Mouse (Mus musculus) forebrain, embryonic 13.5 days (tissue): ENCODE data around the gene Apba2. TPM values are rescaled to one million over a fixed set of nuclear protein-coding genes. Genes with fewer than 3 reads are reported as not detected.

Source experiments
- ATAC-seq: fragments of 200-750 bp; cut with Nextera tagmentation; 2 replicates; pipeline ENCODE4 v1.8.0; 2017
- H3K27ac ChIP-seq: fragments of 300-500 bp; sonication (generic); 2 replicates; pipeline ENCODE4 v1.5.1; 2015; ENCODE audit warnings: inconsistent platforms, mild to moderate bottlenecking, moderate library complexity
- H3K27me3 ChIP-seq: fragments of 300-500 bp; sonication (generic); 2 replicates; pipeline ENCODE4 v1.6.1; 2015; ENCODE audit warnings: mild to moderate bottlenecking, inconsistent platforms
- H3K36me3 ChIP-seq: fragments of 300-500 bp; sonication (generic); 2 replicates; pipeline ENCODE4 v1.6.1; 2015; ENCODE audit warnings: mild to moderate bottlenecking, inconsistent platforms; ENCODE audit not compliant: poor library complexity, severe bottlenecking
- H3K4me1 ChIP-seq: fragments of 300-500 bp; sonication (generic); 2 replicates; pipeline ENCODE4 v1.6.1; 2015; ENCODE audit warnings: inconsistent platforms
- H3K4me2 ChIP-seq: fragments of 300-500 bp; sonication (generic); 2 replicates; pipeline ENCODE4 v1.6.1; 2015; ENCODE audit warnings: inconsistent platforms, mild to moderate bottlenecking, moderate library complexity
- H3K4me3 ChIP-seq: fragments of 300-500 bp; sonication (generic); 2 replicates; pipeline ENCODE4 v1.5.1; 2015; ENCODE audit warnings: mild to moderate bottlenecking, inconsistent platforms
- H3K9ac ChIP-seq: fragments of 300-500 bp; sonication (generic); 2 replicates; pipeline ENCODE4 v1.6.1; 2015; ENCODE audit warnings: mild to moderate bottlenecking, inconsistent platforms
- H3K9me3 ChIP-seq: fragments of 300-500 bp; sonication (generic); replicated peaks from 2 replicates; pipeline ENCODE4 v1.6.1; 2016; ENCODE audit warnings: inconsistent platforms
- WGBS: fragments of 180-500 bp; shearing (Covaris S2); methylation state at CpG from one replicate; pipeline ENCODE4 v1.1.7; 2015; 5-methylcytosine and 5-hydroxymethylcytosine counted together
- polyA plus RNA-seq: library from polyadenylated mRNA; unstranded; fragments of >200 nt; fragmentation: Nextera tagmentation; extraction: Ambion mirVana; gene quantifications from 2 replicates; pipeline ENCODE4 v1.2.1, GENCODE M21; 2015

The Apba2 gene
- polyA plus RNA-seq, 1 experiment from 2014 or later: 115 TPM

DNA sequence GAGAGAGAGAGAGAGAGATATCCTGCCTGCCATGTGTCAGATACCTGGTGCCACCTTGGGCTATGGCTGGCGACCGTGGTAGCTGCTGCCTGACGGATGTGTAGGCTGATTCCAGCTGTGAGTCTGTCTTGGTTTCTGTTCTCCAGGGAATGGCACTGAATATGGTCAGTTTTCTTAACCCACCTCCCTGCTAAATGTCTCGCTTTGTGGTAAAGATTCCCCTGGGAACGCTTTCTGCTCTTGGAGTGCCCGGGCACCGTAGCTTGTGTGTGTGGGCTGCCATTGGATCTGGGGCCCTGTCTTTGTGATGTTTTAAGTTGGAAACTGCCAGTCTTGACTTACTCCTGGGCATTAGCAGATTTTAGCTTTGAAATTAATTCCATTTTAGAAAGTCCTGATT lies 7.3 kb downstream of the Apba2 start:
- no peak for ATAC-seq
- no peak overlapping the region for H3K4me2 ChIP-seq
- no peaks in the 10 kb centered on the region for H3K27me3 ChIP-seq
- no peak overlapping the region for H3K27ac ChIP-seq
- peaks cover 62% of the 10 kb centered on the region for H3K4me1 ChIP-seq
- H3K36me3 ChIP-seq: 0 out of 2 replicates have a peak, but pooled peaks cover 5% of the 10 kb centered on the region
- no peaks in the 10 kb centered on the region for H3K9me3 ChIP-seq
- H3K9ac ChIP-seq: no peak overlapping the region
- no peak overlapping the region for H3K4me3 ChIP-seq
- 91% methylated on average over 7 of the region's 7 CpGs for WGBS

DNA sequence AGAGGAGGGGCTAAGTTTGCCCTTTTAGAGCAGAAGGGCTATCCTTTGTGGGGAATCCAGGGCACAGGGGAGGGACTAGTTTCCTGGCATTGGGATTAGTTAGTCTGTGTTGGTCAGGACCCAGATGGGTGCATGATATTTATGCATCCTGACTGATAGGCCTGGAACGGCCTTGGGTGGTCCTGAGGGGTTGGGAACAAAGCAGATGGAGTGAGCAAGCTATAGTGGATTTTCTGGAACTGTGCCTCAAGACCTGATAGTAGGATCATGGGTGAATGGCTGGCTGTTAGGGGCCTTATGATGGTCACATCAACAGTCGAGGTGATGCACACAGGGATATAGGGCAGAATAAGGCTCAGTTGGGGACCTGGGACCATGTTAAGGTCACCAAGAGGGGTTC lies 8.4 kb downstream of the Apba2 start:
- WGBS: 73% methylated on average over 2 of the region's 2 CpGs
- H3K9me3 ChIP-seq: no peaks in the 10 kb centered on the region
- no peaks in the 10 kb centered on the region for H3K27me3 ChIP-seq
- H3K4me1 ChIP-seq: peaks cover 53% of the 10 kb centered on the region
- no peak overlapping the region for H3K4me2 ChIP-seq
- no peak overlapping the region for H3K4me3 ChIP-seq
- H3K9ac ChIP-seq: no peak overlapping the region
- ATAC-seq: no peak
- peaks cover 7% of the 10 kb centered on the region; the same call in 1 of the 2 replicates for H3K36me3 ChIP-seq
- no peak overlapping the region for H3K27ac ChIP-seq

- no peak for ATAC-seq
- peaks cover 46% of the 10 kb centered on the region for H3K4me1 ChIP-seq
- WGBS: 82% methylated on average over 8 of the region's 8 CpGs
These were observed 9.2 kb downstream of the Apba2 start for GRCm38 (mm10) chr7:64510526-64511210.

GRCm38 (mm10) chr7:64513621-64514020 lies 12.1 kb downstream of the Apba2 start:
- no peak overlapping the region for H3K27ac ChIP-seq
- WGBS: 89% methylated on average over 3 of the region's 3 CpGs
- no peak for ATAC-seq
- H3K9ac ChIP-seq: no peak overlapping the region
- peaks cover 18% of the 10 kb centered on the region; the same call in 1 of the 2 replicates for H3K4me1 ChIP-seq
- H3K27me3 ChIP-seq: no peaks in the 10 kb centered on the region
- H3K4me2 ChIP-seq: no peak overlapping the region
- H3K36me3 ChIP-seq: peaks cover 7% of the 10 kb centered on the region; the same call in 1 of the 2 replicates
- H3K4me3 ChIP-seq: no peak overlapping the region
- no peaks in the 10 kb centered on the region for H3K9me3 ChIP-seq

More at GRCm38 (mm10) chr7:64510526-64511210, 9.2 kb downstream of the Apba2 start:
- no peak overlapping the region for H3K4me3 ChIP-seq
- H3K27me3 ChIP-seq: no peaks in the 10 kb centered on the region
- H3K9ac ChIP-seq: peak overlapping the region; percentile 16; the same call in 1 of the 2 replicates
- peaks cover 7% of the 10 kb centered on the region; the same call in 1 of the 2 replicates for H3K36me3 ChIP-seq
- no peak overlapping the region for H3K27ac ChIP-seq
- H3K4me2 ChIP-seq: no peak overlapping the region
- no peaks in the 10 kb centered on the region for H3K9me3 ChIP-seq

DNA sequence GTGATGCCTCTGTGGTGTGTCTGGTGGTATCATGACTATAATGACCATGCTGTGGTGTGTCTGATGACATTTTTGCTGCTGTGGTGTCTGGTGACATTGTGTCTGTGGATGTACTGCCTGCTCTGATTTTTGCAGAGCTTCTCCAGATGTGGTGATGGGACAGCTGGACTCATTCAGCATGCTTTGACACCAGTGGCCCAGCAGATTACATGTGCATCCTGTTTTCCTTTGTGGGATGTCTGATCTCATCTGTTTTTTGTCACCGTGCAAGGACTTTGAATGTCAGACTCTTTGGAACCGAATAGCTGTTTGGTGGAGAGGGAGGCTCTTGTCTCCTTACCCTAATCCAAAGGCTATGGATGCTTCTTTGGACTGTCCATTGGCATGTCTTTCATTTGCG lies 13.8 kb downstream of the Apba2 start:
- no peaks in the 10 kb centered on the region for H3K27me3 ChIP-seq
- peaks cover 6% of the 10 kb centered on the region; the same call in 1 of the 2 replicates for H3K4me1 ChIP-seq
- no peak overlapping the region for H3K27ac ChIP-seq
- ATAC-seq: no peak
- no peak overlapping the region for H3K9ac ChIP-seq
- no peak overlapping the region for H3K4me2 ChIP-seq
- H3K9me3 ChIP-seq: no peaks in the 10 kb centered on the region
- WGBS: 90% methylated on average over 3 of the region's 3 CpGs
- no peak overlapping the region for H3K4me3 ChIP-seq
- H3K36me3 ChIP-seq: peaks cover 7% of the 10 kb centered on the region; the same call in 1 of the 2 replicates

DNA sequence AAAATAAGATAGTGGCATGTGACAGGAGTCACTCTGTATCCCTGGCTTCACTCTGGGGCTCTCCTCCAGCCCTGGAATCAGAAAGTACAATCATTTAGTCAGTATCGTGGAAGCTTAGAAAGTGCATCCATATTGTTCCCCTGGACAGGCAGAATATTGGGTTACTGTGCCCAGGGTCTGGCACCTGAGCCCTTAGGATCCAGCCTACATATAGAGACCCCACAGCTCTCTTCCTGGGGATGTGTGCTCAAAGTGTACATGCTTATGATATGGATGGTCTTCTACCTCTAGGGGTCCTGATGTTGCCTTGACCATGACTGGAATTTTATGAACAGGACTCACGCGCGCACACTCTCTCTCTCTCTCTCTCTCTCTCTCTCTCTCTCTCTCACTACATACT lies 14.4 kb downstream of the Apba2 start:
- H3K9ac ChIP-seq: no peak overlapping the region
- no peaks in the 10 kb centered on the region for H3K27me3 ChIP-seq
- ATAC-seq: no peak
- H3K4me1 ChIP-seq: peaks cover under 1% of the 10 kb centered on the region; the same call in 1 of the 2 replicates
- H3K4me2 ChIP-seq: no peak overlapping the region
- no peak overlapping the region for H3K4me3 ChIP-seq
- H3K27ac ChIP-seq: no peak overlapping the region
- no peaks in the 10 kb centered on the region for H3K9me3 ChIP-seq
- peaks cover 12% of the 10 kb centered on the region; the same call in 1 of the 2 replicates for H3K36me3 ChIP-seq
- 98% methylated on average over 4 of the region's 4 CpGs for WGBS

GRCm38 (mm10) chr7:64519091-64519490 lies 17.6 kb downstream of the Apba2 start:
- Histone ChIP-seq H3K4me3 (no peak overlapping the region), H3K36me3 (peaks cover 15% of the 10 kb centered on the region; the same call in 1 of the 2 replicates), H3K9ac (no peak overlapping the region), H3K9me3 (no peaks in the 10 kb centered on the region), H3K4me2 (no peak overlapping the region), H3K27ac (no peak overlapping the region), H3K4me1 (peaks cover 13% of the 10 kb centered on the region), H3K27me3 (no peaks in the 10 kb centered on the region)
- WGBS: 90% methylated on average over 4 of the region's 4 CpGs
- ATAC-seq: no peak

GRCm38 (mm10) chr7:64519521-64519920 lies 18.0 kb downstream of the Apba2 start:
- Histone ChIP-seq H3K27ac (no peak overlapping the region), H3K36me3 (peaks cover 19% of the 10 kb centered on the region; the same call in 1 of the 2 replicates), H3K4me1 (peaks cover 13% of the 10 kb centered on the region), H3K9me3 (no peaks in the 10 kb centered on the region), H3K27me3 (no peaks in the 10 kb centered on the region), H3K4me2 (no peak overlapping the region), H3K4me3 (no peak overlapping the region), H3K9ac (no peak overlapping the region)
- ATAC-seq: no peak
- 61% methylated on average over 5 of the region's 5 CpGs for WGBS

DNA sequence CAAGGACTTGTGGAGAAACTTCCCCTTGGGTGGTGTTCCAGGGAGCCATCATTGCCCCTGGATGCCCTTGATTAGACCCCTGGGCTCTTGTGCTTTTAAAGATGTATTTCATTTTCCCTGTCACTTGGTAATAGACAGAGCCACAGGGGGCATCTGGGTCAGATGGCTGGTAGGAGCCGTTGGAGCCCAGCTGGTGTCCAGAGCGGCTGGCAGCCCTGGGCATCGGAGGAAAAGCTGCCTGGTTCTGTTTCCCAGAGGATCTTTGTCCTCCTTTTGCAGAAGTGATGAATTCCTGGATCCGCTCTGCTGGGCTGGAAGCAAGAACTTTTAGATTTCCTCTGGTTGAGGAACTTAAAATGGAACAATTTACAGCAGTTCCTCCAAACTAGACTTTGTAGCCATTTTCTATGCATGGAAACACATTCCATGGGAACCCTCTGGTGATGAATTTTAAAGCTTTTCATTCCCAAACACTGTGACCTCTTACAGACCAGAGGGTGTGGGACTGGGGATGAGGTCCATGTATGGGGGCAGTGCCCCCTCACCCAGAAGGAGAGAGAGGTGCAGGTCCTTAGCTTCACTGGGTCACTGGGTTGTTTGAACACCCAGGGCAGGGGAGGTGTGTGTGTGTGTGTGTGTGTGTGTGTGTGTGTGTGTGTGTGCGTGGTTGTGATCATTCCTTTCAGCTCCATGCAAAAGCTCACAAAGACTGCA lies 20.3 kb downstream of the Apba2 start:
- 61% methylated on average over 5 of the region's 5 CpGs for WGBS
- no peak for ATAC-seq

GRCm38 (mm10) chr7:64522409-64522730 lies 20.9 kb downstream of the Apba2 start:
- no peak overlapping the region for H3K4me3 ChIP-seq
- H3K27me3 ChIP-seq: no peaks in the 10 kb centered on the region
- H3K4me1 ChIP-seq: peaks cover 13% of the 10 kb centered on the region
- H3K4me2 ChIP-seq: no peak overlapping the region
- ATAC-seq: no peak
- 15% methylated on average over 1 of the region's 1 CpGs for WGBS
- peaks cover 27% of the 10 kb centered on the region for H3K36me3 ChIP-seq
- peak overlapping the region; percentile 27; the same call in 1 of the 2 replicates for H3K27ac ChIP-seq
- no peak overlapping the region for H3K9ac ChIP-seq
- no peaks in the 10 kb centered on the region for H3K9me3 ChIP-seq

More for the DNA sequence above, 20.3 kb downstream of the Apba2 start:
- Histone ChIP-seq H3K4me3 (no peak overlapping the region), H3K4me2 (no peak overlapping the region), H3K27me3 (no peaks in the 10 kb centered on the region), H3K4me1 (peaks cover 13% of the 10 kb centered on the region), H3K36me3 (peaks cover 22% of the 10 kb centered on the region), H3K9ac (no peak overlapping the region), H3K9me3 (no peaks in the 10 kb centered on the region), H3K27ac (peak overlapping the region; percentile 27; the same call in 1 of the 2 replicates)

GRCm38 (mm10) chr7:64531297-64531696 lies 29.8 kb downstream of the Apba2 start:
- H3K4me2 ChIP-seq: no peak overlapping the region
- H3K4me3 ChIP-seq: no peak overlapping the region
- no peaks in the 10 kb centered on the region for H3K27me3 ChIP-seq
- H3K9ac ChIP-seq: no peak overlapping the region
- H3K36me3 ChIP-seq: peaks cover 37% of the 10 kb centered on the region
- no peak overlapping the region for H3K27ac ChIP-seq
- no peak for ATAC-seq
- 100% methylated on average over 1 of the region's 1 CpGs for WGBS
- H3K4me1 ChIP-seq: peaks cover 8% of the 10 kb centered on the region; the same call in 1 of the 2 replicates
- H3K9me3 ChIP-seq: no peaks in the 10 kb centered on the region

DNA sequence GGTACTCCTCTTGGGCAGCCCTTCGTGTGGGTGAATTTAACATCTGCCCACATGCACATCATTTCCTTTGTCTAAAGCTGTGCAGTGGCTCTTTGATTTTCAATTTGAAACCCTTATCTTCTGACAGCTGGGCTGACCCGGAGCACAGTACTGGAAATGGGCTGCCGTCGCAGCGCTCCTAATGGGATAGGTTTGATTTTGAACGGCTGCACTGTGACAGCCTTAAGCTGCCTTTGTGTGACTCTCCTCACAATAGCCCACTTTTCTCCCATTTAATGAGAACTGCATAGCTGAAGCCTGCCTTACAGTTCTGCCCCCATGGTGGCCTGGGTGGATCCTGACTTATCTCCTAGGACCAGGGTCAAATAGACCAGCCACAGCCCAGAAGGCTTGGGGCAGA lies 31.9 kb downstream of the Apba2 start:
- ATAC-seq: peak; percentile 53
- Histone ChIP-seq H3K27ac (peak overlapping the region; percentile 49; the same call in 1 of the 2 replicates), H3K4me1 (peaks cover 8% of the 10 kb centered on the region; the same call in 1 of the 2 replicates), H3K36me3 (peaks cover 19% of the 10 kb centered on the region), H3K9me3 (no peaks in the 10 kb centered on the region), H3K4me2 (no peak overlapping the region), H3K27me3 (no peaks in the 10 kb centered on the region), H3K4me3 (no peak overlapping the region), H3K9ac (no peak overlapping the region)
- WGBS: 32% methylated on average over 6 of the region's 6 CpGs
